Mouse (Mus musculus): ENCODE results near the gene Adgrg7.

The Adgrg7 gene

GRCm38 (mm10) chr16:56705731-56706130, 89.9 kb downstream of the Adgrg7 start:
- no peak for DNase-seq

GRCm38 (mm10) chr16:56700898-56701297, 94.8 kb downstream of the Adgrg7 start:
- DNase-seq, result no peak

DNA sequence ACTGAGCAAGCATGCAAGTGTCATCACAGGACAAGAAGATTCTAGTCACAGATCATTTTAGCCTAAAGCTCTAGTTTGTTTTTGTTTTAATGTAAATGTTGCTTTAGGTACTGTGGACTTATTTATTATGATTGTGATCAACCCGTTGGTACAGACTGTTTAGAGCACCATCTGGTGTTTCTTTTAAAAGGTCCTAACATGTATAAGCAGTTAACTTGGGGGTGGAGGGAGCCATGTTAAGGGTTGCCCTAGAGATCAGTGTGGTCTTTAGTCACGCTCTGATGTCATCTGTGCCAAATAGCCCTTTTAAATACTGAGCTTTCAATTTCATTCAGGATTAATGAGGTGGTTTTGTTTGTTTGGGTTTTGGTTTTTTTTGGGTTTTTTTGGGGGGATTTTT, 99.2 kb downstream of the Adgrg7 start:
- DNase-seq, result no peak

GRCm38 (mm10) chr16:56690715-56691114, 104.9 kb downstream of the Adgrg7 start:
- no peak for DNase-seq

GRCm38 (mm10) chr16:56686747-56687146, 108.9 kb downstream of the Adgrg7 start:
- no peak for DNase-seq

GRCm38 (mm10) chr16:56681010-56681645, 114.5 kb downstream of the Adgrg7 start:
- no peak for DNase-seq

- DNase-seq, result no peak
These were observed 118.5 kb downstream of the Adgrg7 start for GRCm38 (mm10) chr16:56677146-56677545.

All from thymus, adult 18-20 months (tissue).